Mouse (Mus musculus) left cerebral cortex, postnatal 36 days (tissue): ENCODE results near the gene Sohlh1. TPM values are rescaled to one million over a fixed set of nuclear protein-coding genes. Genes with fewer than 3 reads are reported as not detected.
"Not testable (repeated sequence)": the region's sequence is repeated elsewhere in the genome, so short reads cannot be mapped to it uniquely, and the experiment has no call there.

Source experiments
- DNase-seq, 2 experiments: peaks; one replicate each; pipeline ENCODE4 v3.0.0; 2021 to 2022; ENCODE audit warnings: low spot score in 2 of 2, mixed read lengths in 1 of 2
- intact Hi-C: fragments of 180-260 bp; cut with DNase I; formaldehyde crosslinking; loops from one replicate; pipeline ENCODE4 v1.15.1; 2025
- total RNA-seq, 2 experiments: library from RNA; stranded (reverse); gene quantifications; 2 replicates each; pipeline ENCODE4 v1.2.3; 2021

Gene Sohlh1
- total RNA-seq, 2 experiments from 2014 or later, result not detected

DNA sequence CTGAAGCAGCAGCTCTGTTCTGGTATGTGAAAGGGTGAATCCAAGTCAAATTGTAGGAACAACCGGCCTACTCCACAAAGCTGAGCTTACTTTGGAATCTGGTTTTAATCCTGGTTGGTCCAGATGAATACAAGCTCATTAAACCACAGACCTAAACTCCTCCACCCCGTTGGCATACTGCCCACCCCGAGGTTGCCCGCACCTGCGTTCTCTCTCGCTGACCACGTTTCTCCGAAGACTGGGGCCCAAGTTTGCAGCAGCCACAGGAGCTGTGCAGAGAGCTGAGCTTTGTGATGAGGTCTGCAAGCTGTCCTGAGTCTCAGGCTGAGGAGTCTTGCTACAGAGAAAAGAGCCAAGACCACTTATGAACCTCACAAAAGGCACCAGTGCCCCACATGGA, 532 bp downstream of the Sohlh1 start:
- intact Hi-C loops, result no loop called here
- no peak for DNase-seq

DNA sequence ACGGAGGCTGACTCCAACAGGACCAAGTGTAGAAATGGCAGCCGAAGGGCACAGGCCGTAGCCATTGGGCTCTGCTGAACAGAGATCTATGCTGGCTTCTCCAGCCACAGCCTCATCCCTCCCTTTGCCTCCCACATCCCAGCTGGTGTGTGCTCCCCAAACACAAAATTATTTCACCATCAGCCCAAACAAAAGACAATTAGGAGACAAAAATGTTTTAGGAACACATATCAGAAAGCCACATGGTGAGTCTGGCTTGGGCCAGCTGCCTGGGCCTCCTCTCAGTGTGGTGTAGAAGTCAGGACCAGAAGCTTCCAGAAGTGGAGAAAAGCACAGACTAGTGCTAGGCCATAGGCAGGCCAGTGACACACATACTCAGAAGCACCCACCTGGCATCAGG, 3.0 kb downstream of the Sohlh1 start:
- DNase-seq, result no peak
- intact Hi-C loops, result loop anchor here (5.0 kb wide), 1 partner anchor 137 kb away; the partner anchor contains the start of gene Bmyc

DNA sequence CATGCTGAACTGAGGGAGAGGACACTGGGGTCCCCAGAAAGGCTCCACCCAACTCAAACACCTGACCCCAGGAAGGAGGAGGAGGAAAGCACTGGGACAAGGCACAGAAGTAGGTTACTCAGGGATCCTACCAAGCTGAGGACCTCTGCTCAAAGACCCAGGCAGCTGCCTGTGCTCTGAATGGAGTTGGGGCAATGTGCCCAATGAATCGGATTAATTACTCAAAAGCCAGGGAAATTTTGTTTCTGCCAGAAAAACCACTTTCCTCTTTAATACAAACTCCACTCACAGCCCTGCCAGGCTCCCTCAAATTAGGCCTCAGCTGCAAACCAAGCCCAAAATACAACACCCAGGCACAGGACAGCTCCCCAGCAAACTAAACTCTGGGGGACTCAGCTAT, 4.3 kb downstream of the Sohlh1 start:
- peak; percentile 14 to 18 for DNase-seq

DNA sequence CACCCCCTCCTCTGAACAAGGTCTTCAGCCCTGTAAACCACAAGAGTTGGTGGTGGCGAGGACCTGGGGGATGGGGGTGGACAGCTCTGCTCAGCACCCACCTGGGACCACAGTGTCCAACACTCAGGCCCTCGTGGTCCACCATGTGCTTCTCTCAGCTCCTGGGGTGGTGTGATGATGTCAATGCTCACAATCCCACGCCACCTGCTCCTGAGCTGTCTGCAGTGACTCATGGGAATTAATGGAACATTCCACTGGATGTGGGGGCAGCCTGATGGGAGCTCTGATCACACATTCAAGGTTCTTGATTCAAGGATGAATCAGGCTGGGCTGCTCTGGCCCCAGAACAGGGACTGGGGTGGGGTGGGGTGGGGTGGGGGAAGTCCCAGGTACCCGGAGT, 4.9 kb downstream of the Sohlh1 start:
- intact Hi-C loops, result loop anchor here (5.0 kb wide), 1 partner anchor 135 kb away; the partner anchor contains the start of gene Bmyc
- DNase-seq, result peak; percentile 19 to 23

More for the DNA sequence above, 4.3 kb downstream of the Sohlh1 start:
- intact Hi-C loops, result loop anchor here (5.0 kb wide), 1 partner anchor 135 kb away; the partner anchor contains the start of gene Bmyc

DNA sequence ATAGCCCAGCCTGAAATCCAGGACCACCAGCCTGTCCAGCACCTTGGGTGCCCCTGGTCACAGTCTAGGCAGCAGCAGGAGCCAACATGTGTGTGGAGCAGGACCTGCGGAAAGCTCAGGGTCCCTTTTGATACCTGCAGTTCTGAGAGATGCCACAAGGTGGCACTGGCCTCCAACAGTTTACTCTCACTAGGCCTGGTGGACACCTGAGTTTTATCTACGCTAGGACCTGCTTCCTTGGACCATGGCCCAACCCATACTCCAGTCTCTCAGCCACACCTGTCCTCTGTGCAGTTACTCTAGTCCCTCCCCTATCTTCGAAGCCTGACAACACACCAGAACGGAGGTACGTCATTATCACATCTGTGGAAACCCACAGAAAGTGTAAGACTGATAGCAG, 10.8 kb downstream of the Sohlh1 start:
- intact Hi-C loops, result loop anchor here (2.0 to 10.0 kb wide), 4 partner anchors 29 to 309 kb away; no protein-coding TSS in a partner anchor
- peak; percentile 72 to 78 for DNase-seq

DNA sequence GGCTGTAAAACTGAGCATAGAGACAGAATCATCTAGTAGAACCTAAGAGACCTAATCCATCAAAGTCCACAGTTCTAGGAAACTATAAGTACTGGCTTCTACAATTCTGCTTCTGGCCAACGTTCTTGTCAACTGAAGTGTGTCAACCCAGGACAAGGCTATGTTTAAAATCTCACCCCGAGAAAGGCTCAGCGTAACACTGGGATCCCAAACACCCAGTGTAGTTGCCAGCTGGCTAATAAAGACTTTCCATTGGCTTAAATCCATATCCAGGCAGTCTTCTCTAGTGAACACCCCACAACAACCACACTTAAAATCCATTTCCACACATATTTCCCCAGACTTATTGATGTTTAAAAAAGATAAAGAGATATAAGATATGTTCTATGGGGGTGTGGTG, 16.3 kb downstream of the Sohlh1 start:
- no peak for DNase-seq
- intact Hi-C loops, result loop anchor here (10.0 kb wide), 2 partner anchors 174 to 314 kb away; no protein-coding TSS in a partner anchor

DNA sequence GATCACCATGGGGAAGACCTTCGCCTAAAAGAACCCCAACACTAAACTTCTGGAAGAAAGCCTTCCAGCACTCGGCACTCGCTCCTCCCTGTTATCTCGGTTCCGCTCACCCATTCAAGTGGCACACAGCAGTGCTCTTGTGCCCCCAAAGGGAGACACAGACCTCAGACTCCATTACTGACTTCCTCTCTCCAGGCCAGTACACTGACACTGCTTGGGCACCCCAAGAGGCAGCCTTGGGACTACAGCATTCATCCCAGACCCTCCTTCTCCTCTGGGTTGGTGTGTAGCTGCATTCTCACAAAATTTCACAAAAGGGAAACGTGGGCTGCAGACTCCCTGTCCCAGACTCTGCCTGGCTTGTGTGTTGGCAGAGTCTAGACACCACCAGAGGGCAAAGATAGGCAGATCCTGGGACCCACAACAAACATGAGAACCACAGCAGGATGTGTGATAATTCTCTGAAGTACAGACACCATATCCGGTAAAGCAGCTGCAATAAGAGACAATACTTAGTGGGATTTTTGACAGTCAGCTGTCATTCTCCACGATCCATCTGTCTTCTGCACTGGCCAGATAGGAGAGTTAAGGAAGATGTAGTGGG, 18.6 kb downstream of the Sohlh1 start:
- no peak for DNase-seq
- intact Hi-C loops, result no loop called here

DNA sequence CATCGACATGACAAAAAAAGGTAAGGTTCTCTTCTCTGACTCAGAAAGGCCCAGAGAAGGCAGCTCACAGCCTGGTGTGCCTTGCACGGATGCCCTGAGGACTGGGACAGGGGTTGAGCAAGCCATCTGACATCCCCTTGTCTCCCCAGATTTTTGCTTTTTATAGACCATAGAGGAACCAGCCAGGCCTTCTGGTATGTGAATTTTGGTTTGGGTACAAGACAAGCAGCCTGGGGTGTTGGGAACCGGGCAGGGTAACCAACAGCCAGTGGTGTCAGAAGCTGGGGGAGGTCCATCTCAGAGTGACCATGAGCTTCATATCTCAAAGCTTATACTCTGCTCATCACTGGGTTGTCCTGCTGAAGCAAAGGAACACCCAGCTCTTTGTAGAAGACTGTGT, 22.3 kb downstream of the Sohlh1 start:
- intact Hi-C loops, result no loop called here

DNA sequence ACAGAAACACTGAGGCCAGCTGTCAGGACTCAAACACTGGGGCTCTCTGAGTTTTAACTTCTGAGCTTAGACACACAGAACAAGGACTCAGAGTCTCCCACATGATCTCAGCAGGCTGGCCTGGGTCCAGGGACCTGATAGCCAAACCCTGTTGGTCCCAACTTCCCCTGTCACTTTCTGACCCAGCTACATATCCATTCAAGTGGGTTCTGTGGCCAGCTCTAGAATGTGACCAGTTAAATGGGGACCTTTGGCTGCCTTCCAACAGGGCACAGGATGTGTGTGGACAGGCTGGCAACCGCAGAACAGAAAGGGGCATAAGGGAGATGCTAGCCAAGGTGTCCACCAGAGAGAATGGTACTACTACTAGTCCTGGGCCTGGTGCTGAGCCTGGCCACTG, 24.2 kb downstream of the Sohlh1 start, which contains the start of gene Lcn9:
Gene Lcn9 (plus strand): TSS at position 348 of the 400 bp plus-strand sequence.
- DNase-seq, result no peak
- intact Hi-C loops, result no loop called here

More for the DNA sequence above, 22.3 kb downstream of the Sohlh1 start:
- no peak for DNase-seq

DNA sequence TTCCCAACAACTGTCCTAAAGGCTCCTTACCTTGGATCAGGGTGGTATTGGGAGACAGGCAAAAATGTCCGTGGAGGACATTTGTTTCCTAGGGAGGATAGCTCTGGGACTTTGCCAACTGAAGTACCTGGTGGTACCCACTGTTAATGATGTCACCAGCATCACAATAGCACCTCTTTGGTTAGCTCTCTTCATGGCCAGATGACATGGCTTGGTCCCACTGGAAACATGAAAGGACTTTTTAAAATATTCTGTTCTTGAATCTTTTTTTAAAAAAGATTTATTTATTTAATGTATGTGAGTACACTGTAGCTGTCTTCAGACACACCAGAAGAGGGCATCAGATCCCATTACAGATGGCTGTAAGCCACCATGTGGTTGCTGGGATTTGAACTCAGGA, 31.3 kb downstream of the Sohlh1 start, which contains the start of gene Glt6d1:
Gene Glt6d1 (minus strand): TSS at position 101 of the 400 bp plus-strand sequence.
- DNase-seq, intact Hi-C loops: not testable (repeated sequence)

DNA sequence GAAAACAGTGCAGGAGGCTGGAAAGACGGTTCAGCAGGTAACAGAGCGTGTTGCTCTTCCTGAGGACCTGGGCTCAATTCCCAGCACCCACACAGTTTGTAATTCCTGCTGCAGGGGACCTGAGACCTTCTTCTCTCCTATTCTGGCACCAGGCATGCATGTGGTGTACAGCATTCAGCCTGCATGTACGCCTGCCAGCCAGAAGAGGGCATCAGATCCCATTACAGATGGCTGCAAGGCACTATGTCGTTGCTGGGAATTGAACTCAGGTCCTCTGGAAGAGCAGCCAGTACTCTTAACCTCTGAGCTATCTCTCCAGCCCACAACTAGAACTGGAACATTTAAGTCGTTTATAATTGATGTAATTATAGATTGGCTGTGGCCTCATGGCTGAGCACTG, 33.7 kb downstream of the Sohlh1 start:
- intact Hi-C loops, result no loop called here

DNA sequence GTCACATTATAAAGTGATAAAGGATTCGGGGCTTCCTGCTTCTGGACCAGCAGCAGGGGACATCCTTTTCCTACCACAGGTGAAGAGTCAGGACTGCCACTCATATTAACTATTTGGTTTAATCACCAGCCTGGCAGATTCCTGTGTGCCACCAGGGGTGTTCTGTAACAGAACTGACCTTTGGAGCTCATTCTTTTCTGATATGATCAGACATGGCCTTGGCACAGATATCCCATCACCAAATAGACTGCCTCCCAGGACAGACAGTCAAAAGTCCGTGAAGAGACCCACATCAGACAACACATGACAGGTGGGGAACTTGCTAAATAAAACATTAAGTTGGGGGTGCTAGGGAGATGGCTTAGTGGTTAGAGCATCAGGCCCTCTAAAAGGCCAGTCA, 35.3 kb downstream of the Sohlh1 start:
- intact Hi-C loops, result no loop called here
- no peak for DNase-seq

More for the DNA sequence above, 33.7 kb downstream of the Sohlh1 start:
- no peak for DNase-seq

DNA sequence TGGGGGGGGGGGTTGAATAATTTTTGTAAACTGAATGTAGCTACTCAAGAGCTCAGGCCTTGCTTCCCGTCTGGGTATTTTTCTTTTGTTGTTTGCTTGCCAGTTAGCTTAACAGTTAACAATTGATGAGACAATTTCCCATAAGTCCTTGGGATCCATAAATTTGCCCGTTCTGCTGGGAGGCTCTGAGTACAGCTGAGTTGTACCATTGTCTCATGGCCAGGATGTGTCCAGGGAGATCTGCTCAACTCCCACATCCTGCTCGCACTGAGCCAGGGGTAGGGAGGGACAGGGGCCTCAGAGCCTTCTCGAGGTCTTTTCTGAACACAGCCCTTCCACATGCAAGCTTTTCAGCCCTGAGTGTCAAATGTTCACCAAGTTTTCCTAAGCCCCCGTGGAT, 49.0 kb downstream of the Sohlh1 start:
- intact Hi-C loops, result no loop called here
- no peak for DNase-seq

DNA sequence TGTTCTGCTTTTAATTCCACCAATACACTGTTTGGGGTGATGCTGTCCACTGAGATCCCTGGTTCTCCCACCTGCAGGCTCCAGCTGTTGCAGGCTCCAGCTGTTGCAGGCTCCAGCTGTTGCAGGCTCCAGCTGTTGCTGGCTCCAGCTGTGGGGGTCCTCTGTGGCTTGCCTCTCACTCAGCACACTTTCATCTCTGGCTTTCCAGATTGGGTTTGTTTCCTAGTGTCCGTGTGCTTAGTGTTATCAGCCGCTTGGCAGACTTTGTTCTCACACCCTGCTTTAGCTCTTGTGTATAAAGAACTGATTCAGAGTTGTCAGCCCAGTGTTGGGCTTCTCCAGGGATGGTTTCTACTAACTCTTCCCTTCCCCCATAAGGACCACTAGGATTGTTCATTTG, 49.4 kb downstream of the Sohlh1 start:
- intact Hi-C loops, result no loop called here

More for the DNA sequence above, 49.4 kb downstream of the Sohlh1 start:
- no peak for DNase-seq

Other genes with a start within 250 kb of the Sohlh1 start
- 100 to 1,000 TPM; 144 to 160 TPM for gene Rabl6, start 238.7 kb downstream of the Sohlh1 start, total RNA-seq
- gene Ccdc183, start 229.6 kb downstream of the Sohlh1 start, total RNA-seq, result not detected
- gene Tmem141, start 225.2 kb downstream of the Sohlh1 start, total RNA-seq, result 10 to 100 TPM; 19.8 to 29.2 TPM
- gene Fcna, start 219.2 kb downstream of the Sohlh1 start, total RNA-seq, result under 1 TPM; 0.25 to 0.50 TPM
- gene Lcn8, start 194.1 kb downstream of the Sohlh1 start, total RNA-seq, result not detected
- gene Lcn5, start 189.3 kb downstream of the Sohlh1 start, total RNA-seq, result not detected
- not detected for gene Lcn6, start 170.5 kb downstream of the Sohlh1 start, total RNA-seq
- not detected for gene Lcn10, start 164.5 kb downstream of the Sohlh1 start, total RNA-seq
- gene Obp2a, start 147.2 kb downstream of the Sohlh1 start, total RNA-seq, result not detected
- 100 to 1,000 TPM in 1 of 2 experiments, 10 to 100 TPM in 1; 83.5 to 107 TPM for gene Bmyc, start 140.5 kb downstream of the Sohlh1 start, total RNA-seq
- gene Obp2b, start 110.2 kb downstream of the Sohlh1 start, total RNA-seq, result not detected
- not detected for gene Lcn3, start 81.7 kb downstream of the Sohlh1 start, total RNA-seq
- not detected for gene Lcn11, start 70.2 kb downstream of the Sohlh1 start, total RNA-seq
- not detected for gene Gm13539, start 65.0 kb downstream of the Sohlh1 start, total RNA-seq
- gene Glt6d1, start 31.4 kb downstream of the Sohlh1 start, total RNA-seq, result not detected
- gene Lcn9, start 24.1 kb downstream of the Sohlh1 start, total RNA-seq, result not detected
- 100 to 1,000 TPM; 100 to 155 TPM for gene Kcnt1, start 16.5 kb upstream of the Sohlh1 start, total RNA-seq
- gene Camsap1, start 136.0 kb upstream of the Sohlh1 start, total RNA-seq, result 100 to 1,000 TPM; 154 to 163 TPM
- gene Ubac1, start 174.5 kb upstream of the Sohlh1 start, total RNA-seq, result 10 to 100 TPM; 63.2 to 64.8 TPM